ENCODE assay signal across 8 mouse cellular contexts in the genomic region with DNA sequence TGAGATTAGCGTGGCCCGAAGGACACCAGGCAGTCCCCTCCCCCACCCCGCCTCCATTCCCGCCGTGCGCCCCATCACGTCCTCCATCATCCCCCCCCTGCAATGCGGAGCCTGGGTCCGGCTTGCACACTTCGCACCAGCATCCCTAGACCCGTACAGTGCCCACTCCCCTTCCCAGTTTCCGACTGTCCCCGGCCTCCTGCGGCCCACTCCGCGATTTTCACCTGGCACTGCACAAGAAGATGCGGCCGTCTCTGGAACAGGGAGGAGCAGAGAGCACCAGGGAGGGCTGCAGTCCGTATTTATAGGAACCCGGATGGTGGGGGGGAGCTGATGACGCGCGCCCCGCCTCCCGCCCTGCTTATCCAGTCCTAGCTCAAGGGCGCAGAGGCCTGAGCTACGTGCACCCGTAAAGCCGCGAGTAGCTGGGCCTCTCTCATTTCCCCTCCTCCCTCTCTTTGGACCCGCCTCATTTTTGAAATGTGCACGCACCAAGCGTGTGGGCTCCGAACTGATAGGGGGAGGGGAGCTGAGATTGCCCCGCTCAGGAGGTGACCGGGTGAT. TPM values are rescaled to one million over a fixed set of nuclear protein-coding genes. Genes with fewer than 3 reads are reported as not detected.
DNase-seq lines count a peak whose midpoint lies in the region; ATAC-seq and TF ChIP-seq lines count a peak whose summit lies in the region.

No protein-coding gene starts in this region.

- DNase-seq in 3134 (ENCODE audit: extremely low read depth, insufficient read length, low spot score) = peak; percentile 98
- peak; percentile 96 to 97 for DNase-seq in adrenal gland, postnatal 36 days
- DNase-seq in heart, adult 2 months = peak; percentile 97 to 98
- peak; percentile 98 for DNase-seq in kidney, adult 9 months
- DNase-seq in limb, embryonic 14.5 days (ENCODE audit: low spot score) = peak; percentile 99
- peak; percentile 98 for DNase-seq in midbrain, postnatal 0 days (ENCODE audit: low spot score)
- peak; percentile 84 to 89 for DNase-seq in spleen, postnatal 14 days (ENCODE audit: low spot score in 2 of 2)

- under 1% methylated on average over 36 of the region's 36 CpGs for WGBS in embryonic facial prominence, embryonic 13.5 days
- WGBS in heart, adult 2 months = under 1% methylated on average over 36 of the region's 36 CpGs
- 2% methylated on average over 32 of the region's 36 CpGs for WGBS in limb, embryonic 14.5 days
- WGBS in midbrain, postnatal 0 days = under 1% methylated on average over 35 of the region's 36 CpGs

- ATAC-seq in embryonic facial prominence, embryonic 13.5 days (ENCODE audit: insufficient number of reproducible peaks, insufficient read depth, low FRiP score, low TSS enrichment, low read depth) = peak; percentile 91
- peak; percentile 89 for ATAC-seq in limb, embryonic 14.5 days (ENCODE audit: low FRiP score, low read depth)
- peak; percentile 92 for ATAC-seq in midbrain, postnatal 0 days (ENCODE audit: low FRiP score)

- H3K9ac ChIP-seq in embryonic facial prominence, embryonic 13.5 days = peak overlapping the region; percentile 97
- H3K9ac ChIP-seq in heart, adult 2 months (ENCODE audit: low read depth, low read length) = peak overlapping the region; percentile 90
- H3K9ac ChIP-seq in limb, embryonic 14.5 days (ENCODE audit: low read depth, low read length, severe bottlenecking) = peak overlapping the region; percentile 96
- peak overlapping the region; percentile 81 for H3K9ac ChIP-seq in midbrain, postnatal 0 days (replicated peaks; ENCODE audit: low read length, poor library complexity, severe bottlenecking)

- no peaks in the 10 kb centered on the region; the same call in 1 of the 2 replicates for H3K79me2 ChIP-seq in heart, adult 2 months (replicated peaks; ENCODE audit: control insufficient read depth, insufficient read depth, low read length)

- peak; percentile 13; the same call in 1 of the 2 replicates for TF ChIP-seq EP300 in heart, adult 2 months (IDR thresholded peaks at IDR 0.05; ENCODE audit: insufficient read depth, low read depth, low read length)

- intact Hi-C loops in heart, adult 2 months (cut with DNase I) = loop anchor here (2.0 to 10.0 kb wide), 3 partner anchors 49 to 107 kb away; partner anchors contain the start of gene Vamp1

- peak overlapping the region; percentile 96 for H3K4me3 ChIP-seq in embryonic facial prominence, embryonic 13.5 days
- H3K4me3 ChIP-seq in heart, adult 2 months = peak overlapping the region; percentile 93
- H3K4me3 ChIP-seq in limb, embryonic 14.5 days (replicated peaks; ENCODE audit: low read length) = peak overlapping the region; percentile 96
- peak overlapping the region; percentile 59 for H3K4me3 ChIP-seq in midbrain, postnatal 0 days (ENCODE audit: low read depth, low read length)

- peak; percentile 100 for TF ChIP-seq POLR2A in heart, adult 2 months (IDR thresholded peaks at IDR 0.05; ENCODE audit: insufficient read depth, low read depth, low read length)
- peak; percentile 100 for TF ChIP-seq POLR2A in limb, embryonic 14.5 days (IDR thresholded peaks at IDR 0.05; ENCODE audit: borderline replicate concordance, extremely low read depth, insufficient read depth, insufficient read length)

- peaks cover 66% of the 10 kb centered on the region for H3K36me3 ChIP-seq in embryonic facial prominence, embryonic 13.5 days
- H3K36me3 ChIP-seq in heart, adult 2 months (ENCODE audit: control insufficient read depth, insufficient read depth, low read length) = peaks cover 6% of the 10 kb centered on the region
- H3K36me3 ChIP-seq in limb, embryonic 14.5 days (ENCODE audit: control insufficient read depth, insufficient read depth, low read length) = peaks cover 71% of the 10 kb centered on the region
- H3K36me3 ChIP-seq in midbrain, postnatal 0 days (ENCODE audit: insufficient read depth, low read length) = peaks cover 29% of the 10 kb centered on the region

- peaks cover 53% of the 10 kb centered on the region for H3K4me1 ChIP-seq in embryonic facial prominence, embryonic 13.5 days
- peaks cover 12% of the 10 kb centered on the region for H3K4me1 ChIP-seq in heart, adult 2 months (ENCODE audit: control insufficient read depth, insufficient read depth, low read length)
- H3K4me1 ChIP-seq in limb, embryonic 14.5 days (ENCODE audit: control insufficient read depth, insufficient read depth, low read length) = peaks cover 28% of the 10 kb centered on the region
- peaks cover 11% of the 10 kb centered on the region; the same call in 1 of the 2 replicates for H3K4me1 ChIP-seq in midbrain, postnatal 0 days (ENCODE audit: insufficient read depth, low read length)

- no peaks in the 10 kb centered on the region for H3K27me3 ChIP-seq in embryonic facial prominence, embryonic 13.5 days
- H3K27me3 ChIP-seq in heart, adult 2 months (ENCODE audit: control insufficient read depth, insufficient read depth, low read length) = no peaks in the 10 kb centered on the region
- no peaks in the 10 kb centered on the region for H3K27me3 ChIP-seq in limb, embryonic 14.5 days (ENCODE audit: control insufficient read depth, insufficient read depth, low read length)
- no peaks in the 10 kb centered on the region for H3K27me3 ChIP-seq in midbrain, postnatal 0 days (ENCODE audit: insufficient read depth, low read length)

- H3K27ac ChIP-seq in embryonic facial prominence, embryonic 13.5 days = peak overlapping the region; percentile 93
- peak overlapping the region; percentile 98 for H3K27ac ChIP-seq in heart, adult 2 months
- peak overlapping the region; percentile 88 for H3K27ac ChIP-seq in limb, embryonic 14.5 days (replicated peaks; ENCODE audit: low read depth, low read length)
- H3K27ac ChIP-seq in midbrain, postnatal 0 days (ENCODE audit: low read depth, low read length) = peak overlapping the region; percentile 89

- no peak for TF ChIP-seq CTCF in heart, adult 2 months (IDR thresholded peaks at IDR 0.05)
- no peak for TF ChIP-seq CTCF in midbrain, postnatal 0 days (IDR thresholded peaks at IDR 0.05)

- H3K4me2 ChIP-seq in embryonic facial prominence, embryonic 13.5 days = peak overlapping the region; percentile 96
- H3K4me2 ChIP-seq in limb, embryonic 14.5 days (replicated peaks; ENCODE audit: low read depth, low read length, severe bottlenecking) = peak overlapping the region; percentile 91
- peak overlapping the region; percentile 79 for H3K4me2 ChIP-seq in midbrain, postnatal 0 days (ENCODE audit: low read depth, low read length, poor library complexity, severe bottlenecking)

- no peaks in the 10 kb centered on the region for H3K9me3 ChIP-seq in embryonic facial prominence, embryonic 13.5 days
- H3K9me3 ChIP-seq in limb, embryonic 14.5 days (ENCODE audit: control insufficient read depth, low read length) = no peaks in the 10 kb centered on the region
- no peaks in the 10 kb centered on the region for H3K9me3 ChIP-seq in midbrain, postnatal 0 days (ENCODE audit: low read length)

RNA-seq across cellular contexts. Expression of gene Gapdh, which starts 0.9 kb away (rescaled TPM):
- 1,000 to 10,000 TPM; 2,066 to 3,178 TPM for total RNA-seq in adrenal gland, postnatal 36 days (2021)
- polyA plus RNA-seq in embryonic facial prominence, embryonic 13.5 days (2015; fragmentation: Nextera tagmentation; extraction: Ambion mirVana) = 1,482 and 1,867 TPM in 2 replicates
- total RNA-seq in heart, adult 2 months (2021) = 1,000 to 10,000 TPM; 4,018 to 4,312 TPM
- polyA plus RNA-seq in heart, adult 2 months (2012; rRNA removed) = 7,726 and 8,318 TPM in 2 replicates
- polyA plus RNA-seq in limb, embryonic 14.5 days (2012; rRNA removed) = 3,758 and 4,454 TPM in 2 replicates
- 1,656 and 1,691 TPM in 2 replicates for polyA plus RNA-seq in limb, embryonic 14.5 days (2014; fragmentation: Nextera tagmentation; extraction: Ambion mirVana)
- total RNA-seq in midbrain, postnatal 0 days (2014; rRNA removed) = 2,678 and 3,049 TPM in 2 replicates
- polyA plus RNA-seq in midbrain, postnatal 0 days (2015; fragmentation: Nextera tagmentation; extraction: Ambion mirVana) = 1,705 and 1,726 TPM in 2 replicates

RNA-seq across cellular contexts. Expression of gene Iffo1, which starts 20.4 kb away (rescaled TPM):
- 10 to 100 TPM; 18.4 to 21.8 TPM for total RNA-seq in adrenal gland, postnatal 36 days (2021)
- 15.5 and 17.6 TPM in 2 replicates for polyA plus RNA-seq in embryonic facial prominence, embryonic 13.5 days (2015; fragmentation: Nextera tagmentation; extraction: Ambion mirVana)
- 1 to 10 TPM; 5.7 to 7.0 TPM for total RNA-seq in heart, adult 2 months (2021)
- 19.7 and 21.8 TPM in 2 replicates for polyA plus RNA-seq in heart, adult 2 months (2012; rRNA removed)
- 64.7 and 78.6 TPM in 2 replicates for polyA plus RNA-seq in limb, embryonic 14.5 days (2012; rRNA removed)
- polyA plus RNA-seq in limb, embryonic 14.5 days (2014; fragmentation: Nextera tagmentation; extraction: Ambion mirVana) = 25.9 and 34.1 TPM in 2 replicates
- 33.3 and 33.9 TPM in 2 replicates for total RNA-seq in midbrain, postnatal 0 days (2014; rRNA removed)
- polyA plus RNA-seq in midbrain, postnatal 0 days (2015; fragmentation: Nextera tagmentation; extraction: Ambion mirVana) = 19.0 and 20.4 TPM in 2 replicates

RNA-seq across cellular contexts. Expression of gene Ncapd2, which starts 26.1 kb away (rescaled TPM):
- 10 to 100 TPM; 18.5 to 25.6 TPM for total RNA-seq in adrenal gland, postnatal 36 days (2021)
- polyA plus RNA-seq in embryonic facial prominence, embryonic 13.5 days (2015; fragmentation: Nextera tagmentation; extraction: Ambion mirVana) = 150 and 163 TPM in 2 replicates
- 10 to 100 TPM; 17.6 TPM for total RNA-seq in heart, adult 2 months (2021)
- polyA plus RNA-seq in heart, adult 2 months (2012; rRNA removed) = 34.0 and 40.2 TPM in 2 replicates
- 250 and 270 TPM in 2 replicates for polyA plus RNA-seq in limb, embryonic 14.5 days (2012; rRNA removed)
- polyA plus RNA-seq in limb, embryonic 14.5 days (2014; fragmentation: Nextera tagmentation; extraction: Ambion mirVana) = 82.9 and 96.9 TPM in 2 replicates
- total RNA-seq in midbrain, postnatal 0 days (2014; rRNA removed) = 29.8 and 33.7 TPM in 2 replicates
- polyA plus RNA-seq in midbrain, postnatal 0 days (2015; fragmentation: Nextera tagmentation; extraction: Ambion mirVana) = 18.4 and 21.0 TPM in 2 replicates

RNA-seq across cellular contexts. Expression of gene Mrpl51, which starts 26.2 kb away (rescaled TPM):
- 100 to 1,000 TPM; 176 to 205 TPM for total RNA-seq in adrenal gland, postnatal 36 days (2021)
- 216 and 218 TPM in 2 replicates for polyA plus RNA-seq in embryonic facial prominence, embryonic 13.5 days (2015; fragmentation: Nextera tagmentation; extraction: Ambion mirVana)
- total RNA-seq in heart, adult 2 months (2021) = 100 to 1,000 TPM; 303 to 343 TPM
- 166 and 170 TPM in 2 replicates for polyA plus RNA-seq in heart, adult 2 months (2012; rRNA removed)
- 56.5 and 75.0 TPM in 2 replicates for polyA plus RNA-seq in limb, embryonic 14.5 days (2012; rRNA removed)
- 189 and 199 TPM in 2 replicates for polyA plus RNA-seq in limb, embryonic 14.5 days (2014; fragmentation: Nextera tagmentation; extraction: Ambion mirVana)
- total RNA-seq in midbrain, postnatal 0 days (2014; rRNA removed) = 23.3 and 48.2 TPM in 2 replicates
- 136 and 145 TPM in 2 replicates for polyA plus RNA-seq in midbrain, postnatal 0 days (2015; fragmentation: Nextera tagmentation; extraction: Ambion mirVana)

RNA-seq across cellular contexts. Expression of gene Nop2, which starts 33.7 kb away (rescaled TPM):
- total RNA-seq in adrenal gland, postnatal 36 days (2021) = 10 to 100 TPM; 39.5 to 64.3 TPM
- polyA plus RNA-seq in embryonic facial prominence, embryonic 13.5 days (2015; fragmentation: Nextera tagmentation; extraction: Ambion mirVana) = 62.5 and 69.3 TPM in 2 replicates
- total RNA-seq in heart, adult 2 months (2021) = 10 to 100 TPM; 18.9 to 20.3 TPM
- polyA plus RNA-seq in heart, adult 2 months (2012; rRNA removed) = 8.3 and 13.6 TPM in 2 replicates
- 43.7 and 48.5 TPM in 2 replicates for polyA plus RNA-seq in limb, embryonic 14.5 days (2012; rRNA removed)
- 54.2 TPM in 2 replicates for polyA plus RNA-seq in limb, embryonic 14.5 days (2014; fragmentation: Nextera tagmentation; extraction: Ambion mirVana)
- total RNA-seq in midbrain, postnatal 0 days (2014; rRNA removed) = 34.5 and 45.8 TPM in 2 replicates
- polyA plus RNA-seq in midbrain, postnatal 0 days (2015; fragmentation: Nextera tagmentation; extraction: Ambion mirVana) = 41.4 and 42.6 TPM in 2 replicates

Comparison
In these comparisons a context has a peak if more than half of its experiments do, and no peak if none do; other contexts are left out.
1. Peak in every context shown above with its lines: DNase-seq, ATAC-seq, H3K4me3 ChIP-seq and H3K27ac ChIP-seq.